Mouse (Mus musculus): ENCODE data around the gene Tfrc. TPM values are rescaled to one million over a fixed set of nuclear protein-coding genes. Genes with fewer than 3 reads are reported as not detected.

Gene Tfrc
- polyA plus RNA-seq, 1 experiment from 2014 or later, result 32.6 TPM

DNA sequence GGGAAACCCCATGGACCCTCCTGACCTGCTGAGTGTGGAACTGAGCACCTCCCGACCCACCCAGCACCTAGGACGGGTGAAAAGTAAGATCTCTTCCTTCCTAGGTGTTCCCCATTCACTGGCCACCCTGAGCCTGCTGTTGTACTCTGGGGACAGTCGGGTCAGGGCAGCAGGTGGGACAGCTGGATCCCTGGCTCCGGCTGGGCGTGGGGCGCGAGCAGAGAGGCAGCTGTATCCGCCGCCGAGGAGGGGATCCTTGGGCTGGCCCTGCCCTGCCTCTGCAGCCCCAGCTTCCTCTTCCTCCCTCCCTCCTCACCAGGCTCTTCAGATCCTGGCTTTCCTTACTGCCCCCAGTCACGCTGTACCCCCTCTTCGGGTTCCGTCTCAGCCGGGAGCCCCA lies 69.2 kb downstream of the Tfrc start:
- H3K4me2 ChIP-seq, result no peak overlapping the region
- H3K4me3 ChIP-seq, result no peak overlapping the region
- no peaks in the 10 kb centered on the region for H3K9me3 ChIP-seq
- peaks cover 4% of the 10 kb centered on the region; the same call in 1 of the 2 replicates for H3K4me1 ChIP-seq (replicated peaks)
- no peak overlapping the region for H3K9ac ChIP-seq
- H3K36me3 ChIP-seq, result peaks cover 91% of the 10 kb centered on the region
- no peaks in the 10 kb centered on the region for H3K27me3 ChIP-seq
- ATAC-seq (ENCODE audit: low FRiP score), result no peak
- H3K27ac ChIP-seq, result peak overlapping the region; percentile 23; the same call in 1 of the 2 replicates
- WGBS, result 75% methylated on average over 14 of the region's 14 CpGs

DNA sequence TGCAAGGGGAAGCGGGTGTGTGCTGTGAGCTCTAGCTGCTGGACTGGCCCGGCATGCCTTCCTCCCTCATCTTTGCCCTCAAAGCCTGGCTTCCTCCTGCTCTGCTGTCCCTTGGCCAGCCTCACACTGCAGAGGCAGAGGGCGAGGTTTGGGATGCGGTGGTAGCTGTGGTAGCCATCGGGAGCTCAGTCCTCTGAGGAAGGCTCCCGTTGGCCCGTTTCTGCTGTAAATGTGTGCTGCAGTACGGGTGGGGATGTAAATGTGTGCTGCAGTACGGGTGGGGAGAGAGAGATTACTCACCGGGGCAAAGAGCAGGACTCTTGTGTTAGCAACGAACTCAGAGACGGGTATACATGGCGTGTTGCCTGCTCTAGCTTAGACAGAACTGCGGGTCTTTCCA lies 70.1 kb downstream of the Tfrc start:
- Histone ChIP-seq H3K36me3 (peaks cover 85% of the 10 kb centered on the region), H3K4me1 (replicated peaks) (peaks cover 4% of the 10 kb centered on the region; the same call in 1 of the 2 replicates), H3K4me2 (no peak overlapping the region), H3K27ac (no peak overlapping the region), H3K9ac (no peak overlapping the region), H3K27me3 (no peaks in the 10 kb centered on the region), H3K9me3 (no peaks in the 10 kb centered on the region), H3K4me3 (no peak overlapping the region)
- 91% methylated on average over 14 of the region's 14 CpGs for WGBS
- ATAC-seq (ENCODE audit: low FRiP score), result no peak

DNA sequence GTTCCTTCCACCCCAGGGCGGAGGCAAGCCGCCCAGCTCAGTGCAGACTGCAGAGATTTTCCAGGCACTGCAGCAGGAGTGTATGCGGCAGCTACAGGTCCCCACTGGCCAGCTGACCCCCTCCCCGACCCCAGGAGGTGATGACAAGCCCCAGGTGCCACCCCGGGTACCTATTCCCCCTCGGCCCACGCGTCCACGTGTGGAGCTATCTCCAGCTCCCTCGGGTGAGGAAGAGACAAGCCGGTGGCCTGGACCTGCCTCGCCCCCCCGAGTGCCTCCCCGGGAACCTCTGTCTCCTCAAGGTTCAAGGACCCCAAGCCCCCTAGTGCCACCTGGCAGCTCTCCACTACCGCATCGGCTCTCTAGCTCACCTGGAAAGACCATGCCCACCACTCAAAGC lies 71.3 kb downstream of the Tfrc start:
- Histone ChIP-seq H3K4me3 (no peak overlapping the region), H3K27me3 (no peaks in the 10 kb centered on the region), H3K4me2 (no peak overlapping the region), H3K9me3 (no peaks in the 10 kb centered on the region), H3K27ac (no peak overlapping the region), H3K4me1 (replicated peaks) (peaks cover 4% of the 10 kb centered on the region; the same call in 1 of the 2 replicates), H3K36me3 (peaks cover 74% of the 10 kb centered on the region), H3K9ac (no peak overlapping the region)
- ATAC-seq (ENCODE audit: low FRiP score), result no peak
- 91% methylated on average over 16 of the region's 16 CpGs for WGBS

DNA sequence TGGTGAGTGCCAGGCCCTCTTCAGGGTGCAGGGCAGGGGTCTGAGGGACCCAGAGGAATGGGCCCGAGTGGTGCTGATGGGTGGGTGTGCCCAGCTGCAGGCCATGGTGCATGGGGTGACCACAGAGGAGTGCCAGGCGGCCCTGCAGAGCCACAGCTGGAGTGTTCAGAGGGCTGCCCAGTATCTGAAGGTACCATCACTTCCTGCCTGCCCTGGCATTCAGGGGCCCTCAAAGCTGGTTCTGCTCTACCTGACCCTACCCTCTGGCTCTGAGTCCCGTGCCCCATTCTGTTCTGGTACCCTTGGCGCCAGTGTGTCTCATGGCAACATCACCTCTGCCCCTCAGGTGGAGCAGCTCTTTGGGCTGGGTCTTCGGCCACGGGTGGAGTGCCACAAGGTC lies 72.1 kb downstream of the Tfrc start:
- Histone ChIP-seq H3K9ac (no peak overlapping the region), H3K9me3 (no peaks in the 10 kb centered on the region), H3K36me3 (peaks cover 65% of the 10 kb centered on the region), H3K4me3 (no peak overlapping the region), H3K4me2 (no peak overlapping the region), H3K4me1 (replicated peaks) (peaks cover 4% of the 10 kb centered on the region; the same call in 1 of the 2 replicates), H3K27me3 (no peaks in the 10 kb centered on the region), H3K27ac (no peak overlapping the region)
- ATAC-seq (ENCODE audit: low FRiP score), result no peak
- WGBS, result 93% methylated on average over 6 of the region's 6 CpGs

DNA sequence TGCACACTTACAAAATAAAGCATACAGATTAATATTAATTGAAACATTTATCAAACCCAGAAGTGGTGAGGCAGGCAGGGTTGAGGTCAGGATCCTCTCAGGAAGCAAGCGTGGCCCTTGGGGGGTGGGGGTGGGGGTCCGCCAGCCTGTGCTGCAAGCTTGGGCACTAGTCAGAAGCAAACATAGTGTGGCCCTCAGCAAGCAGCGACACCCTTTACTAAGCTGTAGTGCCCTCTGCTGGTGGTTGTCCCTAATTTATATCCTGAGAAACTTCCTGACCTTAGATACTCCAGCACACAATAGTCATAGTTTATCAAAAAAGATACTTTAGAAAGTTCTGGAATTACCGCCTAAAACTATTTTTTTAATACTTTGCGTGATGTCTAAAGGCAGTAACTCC lies 73.5 kb downstream of the Tfrc start:
- H3K27me3 ChIP-seq, result no peaks in the 10 kb centered on the region
- no peak overlapping the region for H3K4me3 ChIP-seq
- H3K36me3 ChIP-seq, result peaks cover 51% of the 10 kb centered on the region
- H3K4me2 ChIP-seq, result no peak overlapping the region
- WGBS, result 36% methylated on average over 5 of the region's 5 CpGs
- no peaks in the 10 kb centered on the region for H3K9me3 ChIP-seq
- ATAC-seq (ENCODE audit: low FRiP score), result no peak
- no peak overlapping the region for H3K27ac ChIP-seq
- peaks cover under 1% of the 10 kb centered on the region; the same call in 1 of the 2 replicates for H3K4me1 ChIP-seq (replicated peaks)
- H3K9ac ChIP-seq, result no peak overlapping the region

Other genes with a start within 250 kb of the Tfrc start
- not detected in 2 replicates for gene Tm4sf19, start 208.4 kb upstream of the Tfrc start, polyA plus RNA-seq (2015; fragmentation: Nextera tagmentation; extraction: Ambion mirVana)
- gene Tctex1d2, start 189.2 kb upstream of the Tfrc start, polyA plus RNA-seq (2015; fragmentation: Nextera tagmentation; extraction: Ambion mirVana), result 35.4 and 36.6 TPM in 2 replicates
- 45.4 and 48.2 TPM in 2 replicates for gene Pcyt1a, start 178.0 kb upstream of the Tfrc start, polyA plus RNA-seq (2015; fragmentation: Nextera tagmentation; extraction: Ambion mirVana)
- 0.13 and 0.26 TPM in 2 replicates for gene Slc51a, start 121.0 kb upstream of the Tfrc start, polyA plus RNA-seq (2015; fragmentation: Nextera tagmentation; extraction: Ambion mirVana)
- gene Zdhhc19, start 112.7 kb upstream of the Tfrc start, polyA plus RNA-seq (2015; fragmentation: Nextera tagmentation; extraction: Ambion mirVana), result 0.35 TPM in 1 of 2 replicates, not detected in the other
- gene Tnk2, start 35.0 kb downstream of the Tfrc start, polyA plus RNA-seq (2015; fragmentation: Nextera tagmentation; extraction: Ambion mirVana), result 18.0 and 19.1 TPM in 2 replicates
- gene Muc4, start 127.0 kb downstream of the Tfrc start, polyA plus RNA-seq (2015; fragmentation: Nextera tagmentation; extraction: Ambion mirVana), result not detected in 2 replicates
- gene Muc20, start 188.5 kb downstream of the Tfrc start, polyA plus RNA-seq (2015; fragmentation: Nextera tagmentation; extraction: Ambion mirVana), result not detected in 2 replicates
- gene Smbd1, start 201.6 kb downstream of the Tfrc start, polyA plus RNA-seq (2015; fragmentation: Nextera tagmentation; extraction: Ambion mirVana), result not detected in 2 replicates

All from hindbrain, embryonic 13.5 days (tissue).